Mouse (Mus musculus) limb, embryonic 12.5 days (tissue): ENCODE results near the gene Dedd2. TPM values are rescaled to one million over a fixed set of nuclear protein-coding genes. Genes with fewer than 3 reads are reported as not detected.
"Not testable (repeated sequence)": the region's sequence is repeated elsewhere in the genome, so short reads cannot be mapped to it uniquely, and the experiment has no call there.

Source experiments
- ATAC-seq: fragments of 200-750 bp; cut with Nextera tagmentation; 2 replicates; pipeline ENCODE4 v1.8.0; 2017; ENCODE audit warnings: low read depth, moderate TSS enrichment; ENCODE audit not compliant: insufficient number of reproducible peaks, insufficient read depth, low FRiP score, low TSS enrichment
- H3K27ac ChIP-seq: fragments of 300-500 bp; sonication (generic); 2 replicates; pipeline ENCODE4 v1.5.1; 2016; ENCODE audit warnings: mild to moderate bottlenecking, moderate library complexity
- H3K27me3 ChIP-seq: fragments of 300-500 bp; sonication (generic); 2 replicates; pipeline ENCODE4 v1.6.1; 2016; ENCODE audit warnings: mild to moderate bottlenecking, moderate library complexity
- H3K36me3 ChIP-seq: fragments of 300-500 bp; sonication (generic); 2 replicates; pipeline ENCODE4 v1.6.1; 2016; ENCODE audit warnings: mild to moderate bottlenecking, moderate library complexity
- H3K4me1 ChIP-seq: fragments of 300-500 bp; sonication (generic); replicated peaks from 2 replicates; pipeline ENCODE4 v1.6.1; 2016
- H3K4me2 ChIP-seq: fragments of 300-500 bp; sonication (generic); 2 replicates; pipeline ENCODE4 v1.6.1; 2016; ENCODE audit warnings: mild to moderate bottlenecking, moderate library complexity
- H3K4me3 ChIP-seq: fragments of 300-500 bp; sonication (generic); replicated peaks from 2 replicates; pipeline ENCODE4 v1.5.1; 2016; ENCODE audit warnings: mild to moderate bottlenecking
- H3K9ac ChIP-seq: fragments of 300-500 bp; sonication (generic); replicated peaks from 2 replicates; pipeline ENCODE4 v1.6.1; 2016; ENCODE audit warnings: mild to moderate bottlenecking, moderate library complexity
- H3K9me3 ChIP-seq: fragments of 300-500 bp; sonication (generic); 2 replicates; pipeline ENCODE4 v1.6.1; 2016; ENCODE audit warnings: mild to moderate bottlenecking, moderate library complexity
- WGBS: fragments of 180-500 bp; shearing (Covaris S2); methylation state at CpG from one replicate; pipeline ENCODE4 v1.1.7; 2016; 5-methylcytosine and 5-hydroxymethylcytosine counted together
- polyA plus RNA-seq: library from polyadenylated mRNA; unstranded; fragments of >200 nt; fragmentation: Nextera tagmentation; extraction: Ambion mirVana; gene quantifications from 2 replicates; pipeline ENCODE4 v1.2.1, GENCODE M21; 2016

Gene Dedd2
- 12.2 and 13.6 TPM in 2 replicates for polyA plus RNA-seq

GRCm38 (mm10) chr7:25220457-25221101, at the start of gene Dedd2:
Gene Dedd2 (minus strand): TSS chr7:25220615.
- H3K27ac ChIP-seq: peak within 1 kb of the TSS; percentile 84
- H3K27me3 ChIP-seq: no peaks in the 10 kb centered on the region
- H3K4me1 ChIP-seq: peaks cover 27% of the 10 kb centered on the region
- peak within 1 kb of the TSS; percentile 92 for H3K4me2 ChIP-seq
- 11% methylated on average over 20 of the region's 20 CpGs for WGBS
- H3K9me3 ChIP-seq: no peaks in the 10 kb centered on the region
- peak within 1 kb of the TSS; percentile 71 for H3K9ac ChIP-seq
- H3K36me3 ChIP-seq: peaks cover 40% of the 10 kb centered on the region
- no peak for ATAC-seq
- peak within 1 kb of the TSS; percentile 71 for H3K4me3 ChIP-seq

- Histone ChIP-seq H3K4me3 (peak overlapping the region; percentile 72), H3K4me2 (peak overlapping the region; percentile 81), H3K27me3 (no peaks in the 10 kb centered on the region), H3K9ac (peak overlapping the region; percentile 68; the same call in 1 of the 2 replicates), H3K4me1 (peaks cover 29% of the 10 kb centered on the region), H3K36me3 (peaks cover 31% of the 10 kb centered on the region), H3K27ac (no peak overlapping the region), H3K9me3 (no peaks in the 10 kb centered on the region)
- ATAC-seq: no peak
- 85% methylated on average over 8 of the region's 8 CpGs for WGBS
Measured at GRCm38 (mm10) chr7:25269545-25270271, 49.3 kb upstream of the Dedd2 start.

GRCm38 (mm10) chr7:25269029-25269428, 48.6 kb upstream of the Dedd2 start:
- no peak for ATAC-seq
- Histone ChIP-seq H3K36me3 (peaks cover 31% of the 10 kb centered on the region), H3K4me2 (peak overlapping the region; percentile 81), H3K27me3 (no peaks in the 10 kb centered on the region), H3K9ac (peak overlapping the region; percentile 68), H3K4me3 (peak overlapping the region; percentile 72), H3K9me3 (no peaks in the 10 kb centered on the region), H3K4me1 (peaks cover 24% of the 10 kb centered on the region), H3K27ac (peak overlapping the region; percentile 62; the same call in 1 of the 2 replicates)
- 45% methylated on average over 4 of the region's 4 CpGs for WGBS

- peak overlapping the region; percentile 81 for H3K4me2 ChIP-seq
- H3K9me3 ChIP-seq: no peaks in the 10 kb centered on the region
- WGBS: 4% methylated on average over 7 of the region's 7 CpGs
- peak overlapping the region; percentile 72 for H3K4me3 ChIP-seq
- no peak for ATAC-seq
- peak overlapping the region; percentile 68 for H3K9ac ChIP-seq
- peak overlapping the region; percentile 85 for H3K27ac ChIP-seq
- peaks cover 29% of the 10 kb centered on the region for H3K36me3 ChIP-seq
- peaks cover 25% of the 10 kb centered on the region for H3K4me1 ChIP-seq
- H3K27me3 ChIP-seq: no peaks in the 10 kb centered on the region
Measured at GRCm38 (mm10) chr7:25268588-25268987, 48.2 kb upstream of the Dedd2 start.

- Histone ChIP-seq H3K9me3 (no peaks in the 10 kb centered on the region), H3K4me2 (peak overlapping the region; percentile 81), H3K36me3 (peaks cover 22% of the 10 kb centered on the region), H3K27me3 (no peaks in the 10 kb centered on the region), H3K4me3 (peak overlapping the region; percentile 72), H3K9ac (peak overlapping the region; percentile 68), H3K4me1 (peaks cover 25% of the 10 kb centered on the region), H3K27ac (peak overlapping the region; percentile 88)
- peak; percentile 96 for ATAC-seq
- under 1% methylated on average over 33 of the region's 33 CpGs for WGBS
Measured at GRCm38 (mm10) chr7:25267751-25268463, 47.5 kb upstream of the Dedd2 start.

- Histone ChIP-seq H3K4me3 (peak within 1 kb of the TSS; percentile 72), H3K9ac (peak within 1 kb of the TSS; percentile 68), H3K27ac (peak within 1 kb of the TSS; percentile 88), H3K9me3 (no peaks in the 10 kb centered on the region), H3K27me3 (no peaks in the 10 kb centered on the region), H3K36me3 (peaks cover 17% of the 10 kb centered on the region), H3K4me2 (peak within 1 kb of the TSS; percentile 81), H3K4me1 (peaks cover 25% of the 10 kb centered on the region)
- WGBS: under 1% methylated on average over 29 of the region's 29 CpGs
- ATAC-seq: peak; percentile 83
Measured at GRCm38 (mm10) chr7:25267301-25267750, 46.9 kb upstream of the Dedd2 start, which contains the start of gene Cic. Gene Cic (plus strand): TSS chr7:25267704.

- 91% methylated on average over 8 of the region's 8 CpGs for WGBS
- H3K4me1 ChIP-seq: peaks cover 25% of the 10 kb centered on the region
- no peak overlapping the region for H3K27ac ChIP-seq
- H3K9ac ChIP-seq: no peak overlapping the region
- H3K9me3 ChIP-seq: no peaks in the 10 kb centered on the region
- H3K4me3 ChIP-seq: peak overlapping the region; percentile 72; the same call in 1 of the 2 replicates
- peaks cover 7% of the 10 kb centered on the region for H3K36me3 ChIP-seq
- ATAC-seq: no peak
- H3K27me3 ChIP-seq: no peaks in the 10 kb centered on the region
- peak overlapping the region; percentile 59 for H3K4me2 ChIP-seq
Measured at GRCm38 (mm10) chr7:25266180-25266962, 46.0 kb upstream of the Dedd2 start.

GRCm38 (mm10) chr7:25265743-25266142, 45.3 kb upstream of the Dedd2 start:
- not testable (repeated sequence) for ATAC-seq, H3K27ac ChIP-seq, H3K27me3 ChIP-seq, H3K4me2 ChIP-seq, H3K9ac ChIP-seq, H3K9me3 ChIP-seq, H3K4me3 ChIP-seq, H3K36me3 ChIP-seq
- peaks cover 25% of the 10 kb centered on the region for H3K4me1 ChIP-seq
- WGBS: 95% methylated on average over 5 of the region's 5 CpGs

GRCm38 (mm10) chr7:25263968-25264870, 43.8 kb upstream of the Dedd2 start:
- no peaks in the 10 kb centered on the region for H3K27me3 ChIP-seq
- no peaks in the 10 kb centered on the region for H3K36me3 ChIP-seq
- ATAC-seq: no peak
- H3K9ac ChIP-seq: no peak overlapping the region
- H3K4me1 ChIP-seq: peaks cover 15% of the 10 kb centered on the region
- no peak overlapping the region for H3K27ac ChIP-seq
- H3K4me3 ChIP-seq: no peak overlapping the region
- WGBS: 28% methylated on average over 17 of the region's 17 CpGs
- no peaks in the 10 kb centered on the region for H3K9me3 ChIP-seq
- no peak overlapping the region for H3K4me2 ChIP-seq

GRCm38 (mm10) chr7:25261896-25262295, 41.5 kb upstream of the Dedd2 start:
- Histone ChIP-seq H3K36me3 (no peaks in the 10 kb centered on the region), H3K4me2 (no peak overlapping the region), H3K4me1 (peaks cover 8% of the 10 kb centered on the region; the same call in 1 of the 2 replicates), H3K4me3 (no peak overlapping the region), H3K9ac (no peak overlapping the region), H3K27ac (no peak overlapping the region), H3K9me3 (no peaks in the 10 kb centered on the region), H3K27me3 (no peaks in the 10 kb centered on the region)
- WGBS: 84% methylated on average over 1 of the region's 1 CpGs
- ATAC-seq: no peak
